Mouse (Mus musculus): ENCODE results near the gene Csrnp3. TPM values are rescaled to one million over a fixed set of nuclear protein-coding genes. Genes with fewer than 3 reads are reported as not detected.

Gene Csrnp3
- total and polyA plus RNA-seq, 3 experiments: not detected

DNA sequence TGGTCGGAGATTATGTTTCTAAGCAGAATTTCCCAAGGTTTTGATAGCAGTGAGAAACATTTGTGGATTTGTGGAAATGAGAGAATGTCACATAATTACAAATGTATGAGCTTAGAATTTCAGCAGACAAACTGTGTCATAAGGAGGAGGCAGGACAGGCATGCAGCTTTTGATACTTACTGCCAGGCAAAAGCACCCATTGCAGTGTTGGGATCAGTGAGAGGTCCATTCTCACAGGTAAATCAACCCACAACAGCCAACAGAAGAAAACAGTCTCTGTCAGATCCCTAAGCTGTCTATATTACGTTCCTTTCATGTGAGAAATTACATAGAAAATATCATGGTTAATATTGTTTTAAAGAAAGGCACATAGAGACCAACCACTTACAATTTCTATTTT lies 19.3 kb upstream of the Csrnp3 start (continued):
- TF ChIP-seq ELF1 (IDR thresholded peaks at IDR 0.05; ENCODE audit: low read depth, low read length) (no peak), MEF2A (IDR thresholded peaks at IDR 0.05; ENCODE audit: extremely low read depth, insufficient replicate concordance, low read depth, low read length, poor library complexity, severe bottlenecking) (no peak), GATA1 (IDR thresholded peaks at IDR 0.05; ENCODE audit: low read depth, low read length) (no peak), TBP (IDR thresholded peaks at IDR 0.05; ENCODE audit: low read depth, low read length) (no peak)

DNA sequence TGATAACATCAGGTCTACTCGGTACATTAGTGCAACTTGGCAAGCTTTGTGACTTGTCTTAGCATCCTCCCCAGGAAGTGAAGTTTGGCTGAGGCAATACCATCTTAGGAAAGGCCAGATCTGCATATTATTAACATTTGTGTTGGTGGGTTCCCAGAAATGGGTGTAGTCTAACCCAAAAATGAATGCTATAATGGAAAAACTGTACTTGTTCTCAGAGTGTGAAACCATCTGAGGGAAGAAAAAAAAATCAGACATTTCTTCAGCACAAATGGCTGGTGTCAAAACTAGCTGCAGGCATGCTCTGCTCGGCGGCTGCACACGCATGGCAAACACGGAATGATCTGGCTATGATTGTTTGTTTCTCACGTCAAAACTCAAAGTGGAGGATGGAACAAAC lies 18.8 kb upstream of the Csrnp3 start:
- no peaks in the 10 kb centered on the region for H3K27me3 ChIP-seq (ENCODE audit: control insufficient read depth in 1 of 2, insufficient read depth in 2 of 2, low read length in 2 of 2)
- H3K4me3 ChIP-seq (ENCODE audit: control insufficient read depth in 1 of 2, insufficient read depth in 1 of 2, low read depth in 2 of 2, low read length in 2 of 2): no peak overlapping the region
- H3K36me3 ChIP-seq (ENCODE audit: control insufficient read depth in 1 of 2, insufficient read depth in 2 of 2, low read length in 2 of 2): no peaks in the 10 kb centered on the region
- no peaks in the 10 kb centered on the region for H3K79me2 ChIP-seq (ENCODE audit: control insufficient read depth, insufficient read depth, low read length, poor library complexity)
- TF ChIP-seq MYB (IDR thresholded peaks at IDR 0.05; ENCODE audit: low read depth, low read length) (no peak), JUND (IDR thresholded peaks at IDR 0.05; ENCODE audit: low read depth, low read length) (no peak), ZC3H11A (IDR thresholded peaks at IDR 0.05; ENCODE audit: low read depth, low read length) (no peak), TCF12 (IDR thresholded peaks at IDR 0.05; ENCODE audit: low read depth, low read length) (no peak), MYC (IDR thresholded peaks at IDR 0.05; ENCODE audit: low read depth, low read length) (no peak), RCOR1 (IDR thresholded peaks at IDR 0.05; ENCODE audit: low read depth, low read length) (no peak), POLR2AphosphoS2 (IDR thresholded peaks at IDR 0.05; ENCODE audit: low read length) (no peak), UBTF (IDR thresholded peaks at IDR 0.05; ENCODE audit: borderline replicate concordance, insufficient read depth, low read depth, low read length) (no peak), MEF2A (IDR thresholded peaks at IDR 0.05; ENCODE audit: extremely low read depth, insufficient replicate concordance, low read depth, low read length, poor library complexity, severe bottlenecking) (no peak), MAFK (IDR thresholded peaks at IDR 0.05; ENCODE audit: borderline replicate concordance, low read depth, low read length) (no peak), MAX (IDR thresholded peaks at IDR 0.05; ENCODE audit: low read length) (no peak), BHLHE40 (IDR thresholded peaks at IDR 0.05; ENCODE audit: borderline replicate concordance, low read depth, low read length) (no peak)
- no peaks in the 10 kb centered on the region for H3K4me1 ChIP-seq (ENCODE audit: control insufficient read depth in 1 of 2, insufficient read depth in 2 of 2, low read length in 2 of 2)
- H3K27ac ChIP-seq (ENCODE audit: control insufficient read depth, low read depth, low read length): no peak overlapping the region
- no peak overlapping the region for H3K9ac ChIP-seq (ENCODE audit: control insufficient read depth, low read depth, low read length, poor library complexity, severe bottlenecking)
- DNase-seq (ENCODE audit: low read depth, low spot score): no peak
- H3K9me3 ChIP-seq (replicated peaks; ENCODE audit: insufficient read depth, low read length): no peaks in the 10 kb centered on the region

DNA sequence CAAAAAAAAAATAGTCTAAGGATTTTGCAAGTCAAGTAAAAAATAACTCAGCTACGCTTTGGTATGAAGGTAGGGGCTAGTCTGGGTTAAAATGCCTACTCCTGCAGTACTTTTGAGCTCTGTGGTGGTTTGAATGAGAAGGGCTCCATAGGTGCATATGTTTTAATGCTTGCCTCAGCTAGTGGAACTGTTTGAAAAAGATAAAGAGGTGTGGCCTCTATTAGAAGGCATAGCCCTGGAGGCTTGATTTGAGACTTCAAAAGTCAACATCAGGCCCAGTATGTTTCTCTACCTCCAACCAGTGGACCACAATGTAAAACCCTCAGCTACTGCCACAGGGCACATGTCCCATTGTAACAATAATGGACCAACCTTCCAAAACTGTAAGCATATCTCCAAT lies 16.9 kb upstream of the Csrnp3 start:
- no peaks in the 10 kb centered on the region for H3K27me3 ChIP-seq (ENCODE audit: control insufficient read depth in 1 of 2, insufficient read depth in 2 of 2, low read length in 2 of 2)
- no peaks in the 10 kb centered on the region for H3K9me3 ChIP-seq (replicated peaks; ENCODE audit: insufficient read depth, low read length)
- no peaks in the 10 kb centered on the region for H3K4me1 ChIP-seq (ENCODE audit: control insufficient read depth in 1 of 2, insufficient read depth in 2 of 2, low read length in 2 of 2)
- no peak for DNase-seq (ENCODE audit: low read depth, low spot score)
- no peak overlapping the region for H3K4me3 ChIP-seq (ENCODE audit: control insufficient read depth in 1 of 2, insufficient read depth in 1 of 2, low read depth in 2 of 2, low read length in 2 of 2)
- TF ChIP-seq USF1 (IDR thresholded peaks at IDR 0.05; ENCODE audit: low read depth, low read length): no peak
- no peak for TF ChIP-seq RAD21 (IDR thresholded peaks at IDR 0.05; ENCODE audit: low read depth, low read length)
- TF ChIP-seq E2F4 (IDR thresholded peaks at IDR 0.05; ENCODE audit: borderline replicate concordance, low read depth, low read length): no peak
- TF ChIP-seq POLR2AphosphoS2 (IDR thresholded peaks at IDR 0.05; ENCODE audit: low read length): no peak
- no peak for TF ChIP-seq SIN3A (IDR thresholded peaks at IDR 0.05; ENCODE audit: low read length)
- no peak for TF ChIP-seq MAFK (IDR thresholded peaks at IDR 0.05; ENCODE audit: borderline replicate concordance, low read depth, low read length)
- no peak for TF ChIP-seq ZKSCAN1 (IDR thresholded peaks at IDR 0.05; ENCODE audit: low read depth, low read length)
- no peak for TF ChIP-seq GATA1 (IDR thresholded peaks at IDR 0.05; ENCODE audit: low read depth, low read length)
- no peak for TF ChIP-seq MEF2A (IDR thresholded peaks at IDR 0.05; ENCODE audit: extremely low read depth, insufficient replicate concordance, low read depth, low read length, poor library complexity, severe bottlenecking)
- no peak for TF ChIP-seq UBTF (IDR thresholded peaks at IDR 0.05; ENCODE audit: borderline replicate concordance, insufficient read depth, low read depth, low read length)
- TF ChIP-seq ZNF384 (IDR thresholded peaks at IDR 0.05; ENCODE audit: low read depth, low read length): no peak
- TF ChIP-seq HCFC1 (IDR thresholded peaks at IDR 0.05; ENCODE audit: low read depth, low read length): no peak
- no peak for TF ChIP-seq NELFE (IDR thresholded peaks at IDR 0.05; ENCODE audit: low read depth, low read length)
- TF ChIP-seq MYB (IDR thresholded peaks at IDR 0.05; ENCODE audit: low read depth, low read length): no peak
- H3K27ac ChIP-seq (ENCODE audit: control insufficient read depth, low read depth, low read length): no peak overlapping the region
- H3K36me3 ChIP-seq (ENCODE audit: control insufficient read depth in 1 of 2, insufficient read depth in 2 of 2, low read length in 2 of 2): no peaks in the 10 kb centered on the region
- no peaks in the 10 kb centered on the region for H3K79me2 ChIP-seq (ENCODE audit: control insufficient read depth, insufficient read depth, low read length, poor library complexity)
- H3K9ac ChIP-seq (ENCODE audit: control insufficient read depth, low read depth, low read length, poor library complexity, severe bottlenecking): no peak overlapping the region
